Mouse (Mus musculus) right cerebral cortex, adult 18-20 months (tissue): ENCODE data around the gene 2010111I01Rik.

Experiments used
- DNase-seq: peaks from one replicate; pipeline ENCODE4 v3.0.0; 2022; ENCODE audit warnings: mixed read lengths

2010111I01Rik gene

GRCm38 (mm10) chr13:63031244-63031643 lies 66.6 kb downstream of the 2010111I01Rik start:
- DNase-seq, result no peak

- DNase-seq, result no peak
These were observed 67.7 kb downstream of the 2010111I01Rik start for GRCm38 (mm10) chr13:63032304-63032830.

GRCm38 (mm10) chr13:63032958-63033357 lies 68.3 kb downstream of the 2010111I01Rik start:
- DNase-seq, result no peak

DNA sequence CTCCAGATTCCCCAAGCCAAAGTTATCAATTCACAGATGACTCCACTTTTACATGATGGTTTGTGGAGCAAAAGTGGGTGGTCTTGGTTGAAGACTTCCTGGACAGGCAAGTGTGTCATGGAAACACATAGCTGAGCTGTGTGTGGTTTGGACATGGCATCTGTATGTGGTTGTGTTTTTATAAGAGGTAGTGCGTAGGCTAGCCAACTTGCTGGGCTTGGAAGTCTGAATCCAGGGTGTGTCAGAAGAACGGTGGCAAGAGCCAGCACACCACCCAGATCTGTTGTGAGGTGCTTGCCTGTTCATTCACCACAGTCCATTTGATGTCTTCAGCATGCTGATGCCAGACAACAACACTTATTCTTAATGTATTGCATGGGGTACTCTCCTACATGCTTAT lies 68.7 kb downstream of the 2010111I01Rik start:
- DNase-seq, result no peak

DNA sequence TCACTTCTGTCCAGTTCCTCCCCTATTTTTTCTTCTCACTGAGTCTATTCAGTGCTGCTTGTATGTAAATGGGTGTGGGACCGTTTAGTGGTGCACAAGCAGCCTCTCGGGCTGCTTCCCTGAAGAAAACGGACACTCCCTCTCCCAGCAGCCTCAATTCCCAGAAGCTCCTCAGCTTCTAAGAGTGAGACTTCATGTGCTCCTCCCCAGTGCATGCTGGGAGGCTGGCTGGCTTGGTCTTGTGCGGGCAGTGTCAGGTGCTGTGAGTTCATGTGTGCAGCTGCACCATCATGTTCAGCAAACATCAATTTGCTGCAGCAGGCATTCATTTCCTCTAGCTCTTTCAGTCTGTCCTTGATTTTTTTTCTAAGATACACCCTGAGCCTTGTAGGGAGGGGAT lies 70.0 kb downstream of the 2010111I01Rik start:
- DNase-seq, result no peak

GRCm38 (mm10) chr13:63037906-63038305 lies 73.2 kb downstream of the 2010111I01Rik start:
- DNase-seq, result no peak

DNA sequence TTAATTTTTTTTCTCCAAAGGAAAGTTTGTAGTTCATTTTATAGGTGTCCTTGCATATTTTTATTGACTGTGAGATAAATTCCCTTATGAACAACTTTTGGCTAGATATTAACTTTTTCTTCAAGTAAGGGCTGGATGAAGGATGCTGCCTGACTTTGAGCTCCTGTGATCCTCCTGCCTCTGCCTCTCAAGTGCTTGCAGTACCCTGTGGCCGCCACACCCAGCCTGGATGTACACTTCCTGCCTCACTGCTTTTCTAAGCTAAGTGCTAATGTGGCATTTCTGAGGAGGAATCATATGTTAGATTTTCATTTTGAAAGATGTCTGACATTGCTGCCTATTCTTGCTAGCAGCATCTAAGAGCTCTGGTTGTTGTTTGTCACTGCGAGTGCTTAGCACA lies 73.7 kb downstream of the 2010111I01Rik start:
- DNase-seq, result no peak

DNA sequence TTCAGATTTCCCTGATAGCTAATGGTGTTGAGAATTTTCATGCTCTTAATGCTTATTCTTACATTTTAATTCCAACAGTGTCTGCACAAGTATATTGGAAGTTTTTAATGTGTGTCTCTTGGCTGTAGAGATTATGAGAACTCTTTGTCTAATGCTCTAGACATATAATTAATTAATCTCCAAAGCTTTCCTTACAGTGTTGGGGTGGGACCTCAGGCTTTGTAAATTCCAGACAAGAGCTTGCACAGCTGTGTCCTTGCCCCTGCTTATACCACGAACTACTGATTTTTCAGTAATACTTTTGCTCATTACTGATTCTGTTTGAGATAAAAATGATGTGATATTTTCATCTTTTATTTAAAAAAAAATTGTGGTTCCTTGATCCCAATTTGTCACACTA lies 74.2 kb downstream of the 2010111I01Rik start:
- DNase-seq, result no peak

DNA sequence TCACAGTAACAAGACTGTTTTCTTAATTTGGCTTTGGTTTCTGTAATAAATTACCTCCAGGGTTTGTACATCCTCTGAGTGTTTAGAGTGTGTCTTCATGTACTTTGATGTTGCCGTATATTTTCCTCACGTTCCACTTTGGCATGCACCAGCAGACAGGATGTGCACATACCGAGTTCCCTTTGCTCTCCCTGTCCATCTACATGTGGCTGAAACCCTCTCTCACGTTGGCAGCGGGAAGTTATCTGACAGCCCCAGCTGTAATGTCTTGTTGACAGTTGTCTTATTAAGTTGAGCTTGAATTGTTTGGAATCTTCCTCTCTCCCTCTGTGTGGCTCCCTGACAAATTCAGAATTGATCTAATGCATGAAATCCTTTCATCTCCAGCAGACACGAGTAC lies 74.6 kb downstream of the 2010111I01Rik start:
- no peak for DNase-seq

DNA sequence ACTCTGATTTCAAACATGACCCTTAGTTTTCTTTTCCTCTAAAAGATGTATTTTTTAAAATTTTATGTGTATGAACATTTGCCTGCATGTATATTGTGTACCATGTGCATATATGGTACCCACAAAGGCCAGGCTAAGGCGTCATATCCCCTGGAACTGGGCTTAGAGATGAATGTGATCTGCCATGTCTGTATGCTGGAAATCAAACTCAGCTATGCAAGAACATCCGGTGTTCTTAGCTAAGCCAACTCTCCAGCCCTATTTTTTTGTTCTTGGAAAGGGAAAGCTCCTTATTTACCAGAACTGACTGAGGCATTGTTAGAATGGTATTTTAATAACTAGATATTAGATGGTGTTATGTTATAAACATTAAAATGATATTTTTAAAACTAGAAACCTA lies 75.2 kb downstream of the 2010111I01Rik start:
- no peak for DNase-seq

GRCm38 (mm10) chr13:63045504-63046205 lies 81.0 kb downstream of the 2010111I01Rik start:
- no peak for DNase-seq

GRCm38 (mm10) chr13:63046206-63047020 lies 81.7 kb downstream of the 2010111I01Rik start:
- DNase-seq, result peak; percentile 78

GRCm38 (mm10) chr13:63063706-63064105 lies 99.0 kb downstream of the 2010111I01Rik start:
- no peak for DNase-seq

DNA sequence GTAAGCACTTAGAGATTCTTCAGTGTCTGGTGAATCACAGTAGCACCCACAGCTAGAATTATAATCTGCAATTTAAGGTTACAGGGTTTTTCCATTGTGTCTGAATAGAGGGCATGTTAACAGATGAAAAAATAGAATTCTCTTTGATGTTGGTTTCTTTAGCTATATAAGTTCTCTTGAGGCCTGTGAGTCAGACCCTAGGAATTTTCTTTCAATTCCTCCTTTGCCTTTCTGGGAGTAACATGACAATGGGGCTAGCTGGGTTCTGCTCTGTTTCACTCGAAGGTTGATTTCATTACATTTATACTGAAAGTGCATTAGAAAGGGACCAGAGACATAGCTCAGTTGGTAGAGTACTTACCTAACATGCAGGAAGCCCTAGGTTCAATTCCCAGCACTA lies 101.9 kb downstream of the 2010111I01Rik start:
- no peak for DNase-seq

GRCm38 (mm10) chr13:63068371-63069136 lies 103.9 kb downstream of the 2010111I01Rik start:
- no peak for DNase-seq

- DNase-seq, result no peak
These were observed 107.2 kb downstream of the 2010111I01Rik start for GRCm38 (mm10) chr13:63071874-63072273.

DNA sequence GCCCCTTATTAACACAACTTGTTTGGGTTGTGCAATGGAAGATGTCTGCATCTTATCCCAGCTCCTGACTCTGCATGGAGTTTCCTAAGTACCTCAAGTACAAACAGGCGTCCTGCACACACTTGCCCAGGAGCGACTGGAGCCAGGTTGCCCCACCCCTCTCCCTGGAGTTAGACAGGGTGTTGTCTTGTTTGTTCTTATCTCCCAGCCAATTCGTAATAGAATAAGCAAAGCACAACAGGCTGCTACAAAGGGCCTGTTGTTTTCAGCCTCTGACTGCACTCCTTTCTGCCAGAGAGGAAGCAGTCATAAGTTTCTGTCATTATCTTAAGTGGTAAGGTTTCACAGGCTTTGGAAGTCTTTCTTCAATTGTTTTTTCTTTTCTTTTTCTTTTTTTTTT lies 107.7 kb downstream of the 2010111I01Rik start:
- DNase-seq, result no peak

DNA sequence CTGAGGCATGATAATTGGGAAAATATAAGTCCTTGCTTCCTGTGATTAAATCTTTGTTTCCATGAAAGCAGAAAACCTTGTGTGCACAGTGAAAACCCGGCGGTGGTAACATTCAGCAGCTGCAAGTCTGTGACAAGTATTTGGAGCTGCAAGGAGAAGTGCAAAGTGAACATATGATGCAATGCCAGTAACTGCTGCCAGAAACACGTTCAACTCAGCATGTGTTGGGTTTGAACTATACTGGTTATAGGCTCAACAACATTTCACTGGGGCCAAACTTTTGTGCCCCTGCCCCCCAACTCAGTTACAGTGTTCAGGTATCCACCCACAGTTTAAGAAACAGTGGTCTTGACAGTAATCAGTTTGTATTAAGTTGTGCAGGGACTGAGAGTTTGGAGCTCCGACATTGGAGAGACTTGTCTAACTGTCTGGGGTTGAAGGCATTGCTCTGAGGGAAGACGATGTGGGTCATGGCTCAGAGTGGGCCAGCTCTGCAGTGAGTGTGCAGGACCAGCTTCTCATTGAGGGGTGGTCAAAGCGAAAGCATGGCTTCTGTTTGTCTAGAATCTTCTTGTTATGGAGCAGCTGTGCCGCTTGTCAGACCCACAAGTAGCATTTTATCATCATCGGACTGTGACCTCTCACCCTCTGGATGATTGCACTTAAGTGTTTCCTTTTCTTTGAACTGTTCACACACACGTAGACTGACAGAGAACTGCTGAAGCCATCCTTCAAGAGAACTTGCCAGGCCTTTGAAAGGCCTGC lies 109.4 kb downstream of the 2010111I01Rik start:
- DNase-seq, result peak; percentile 35

GRCm38 (mm10) chr13:63074676-63074991 lies 109.9 kb downstream of the 2010111I01Rik start:
- no peak for DNase-seq

GRCm38 (mm10) chr13:63075331-63075855 lies 110.7 kb downstream of the 2010111I01Rik start:
- DNase-seq, result no peak

DNA sequence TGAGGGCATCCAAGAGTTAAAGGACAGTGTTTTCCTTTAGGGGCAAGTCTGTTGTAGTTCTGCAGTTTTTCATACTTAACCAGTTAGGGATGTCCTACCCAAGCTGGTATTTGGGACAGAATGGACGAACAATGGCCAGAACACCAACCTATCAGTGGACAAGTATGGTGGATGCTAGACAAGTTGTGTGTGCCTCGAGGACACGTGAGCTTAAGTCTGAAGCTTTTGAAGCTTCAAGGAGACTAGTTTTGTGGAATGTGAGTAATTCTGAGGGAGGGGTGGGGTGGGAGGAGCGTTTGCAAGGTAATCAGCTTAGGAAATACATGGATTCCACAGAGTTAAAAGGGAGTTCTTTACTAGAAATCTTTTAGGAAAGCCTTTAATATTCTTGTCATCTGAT lies 115.5 kb downstream of the 2010111I01Rik start:
- no peak for DNase-seq

- DNase-seq, result no peak
These were observed 116.1 kb downstream of the 2010111I01Rik start for GRCm38 (mm10) chr13:63080823-63081222.
